Mouse (Mus musculus) liver, adult 2 months (tissue): Measurements from ENCODE around the gene Col25a1. TPM values are rescaled to one million over a fixed set of nuclear protein-coding genes. Genes with fewer than 3 reads are reported as not detected.

ENCODE experiments used
- DNase-seq: peaks from one replicate; pipeline ENCODE4 v3.0.0-alpha.2; 2011; ENCODE audit warnings: low read depth, low spot score; ENCODE audit errors: extremely low read depth
- H3K27ac ChIP-seq: fragments of 200-500 bp; replicated peaks from 2 replicates; pipeline ENCODE4 v1.5.1; 2012; ENCODE audit warnings: low read depth, mild to moderate bottlenecking, control low read depth, inconsistent platforms, low read length; ENCODE audit not compliant: insufficient read depth
- H3K27me3 ChIP-seq: fragments of 200-500 bp; 2 replicates; pipeline ENCODE4 v1.6.1; 2012; ENCODE audit warnings: mild to moderate bottlenecking, moderate library complexity, low read length, inconsistent platforms; ENCODE audit not compliant: control insufficient read depth, insufficient read depth
- H3K36me3 ChIP-seq: fragments of 200-500 bp; 2 replicates; pipeline ENCODE4 v1.6.1; 2012; ENCODE audit warnings: low read length, inconsistent platforms; ENCODE audit not compliant: control insufficient read depth, insufficient read depth
- H3K4me1 ChIP-seq: fragments of 200-500 bp; 2 replicates; pipeline ENCODE4 v1.6.1; 2011; ENCODE audit warnings: low read length; ENCODE audit not compliant: control insufficient read depth, insufficient read depth
- H3K4me3 ChIP-seq: fragments of 200-500 bp; 2 replicates; pipeline ENCODE4 v1.5.1; 2011; ENCODE audit warnings: low read depth, mild to moderate bottlenecking, control low read depth, low read length, moderate library complexity; ENCODE audit not compliant: insufficient read depth
- H3K79me2 ChIP-seq: fragments of 200-500 bp; 2 replicates; pipeline ENCODE4 v1.6.1; 2012; ENCODE audit warnings: inconsistent platforms, mild to moderate bottlenecking, low read length, moderate library complexity; ENCODE audit not compliant: control insufficient read depth, insufficient read depth
- H3K9ac ChIP-seq: fragments of 200-500 bp; 2 replicates; pipeline ENCODE4 v1.6.1; 2012; ENCODE audit warnings: low read depth, mild to moderate bottlenecking, control low read depth, inconsistent platforms, low read length
- CTCF ChIP-seq: fragments of 200-500 bp; IDR thresholded peaks from 2 replicates; pipeline ENCODE4 v1.5.1; 2011; ENCODE audit warnings: low read depth, low read length, control low read depth
- POLR2A ChIP-seq: fragments of 200-500 bp; IDR thresholded peaks from 2 replicates; pipeline ENCODE4 v1.6.1; 2011; ENCODE audit warnings: low read length, control low read depth; ENCODE audit not compliant: insufficient read depth; ENCODE audit errors: extremely low read depth
- WGBS: fragments of 180-500 bp; shearing (Covaris S2); methylation state at CpG from one replicate; pipeline ENCODE4 v1.1.7; 2018; 5-methylcytosine and 5-hydroxymethylcytosine counted together
- polyA plus RNA-seq: library from polyadenylated mRNA; depleted of rRNA; stranded (reverse); fragments of >200 nt; gene quantifications from 2 replicates; pipeline ENCODE4 v1.2.3, GENCODE M21; 2012
- total RNA-seq: library from RNA; depleted of rRNA; stranded (reverse); fragments of >200 nt; gene quantifications from 2 replicates; pipeline ENCODE4 v1.2.3, GENCODE M21; 2014

Col25a1 gene
- total and polyA plus RNA-seq, 2 experiments, result 0.05 to 0.09 TPM

DNA sequence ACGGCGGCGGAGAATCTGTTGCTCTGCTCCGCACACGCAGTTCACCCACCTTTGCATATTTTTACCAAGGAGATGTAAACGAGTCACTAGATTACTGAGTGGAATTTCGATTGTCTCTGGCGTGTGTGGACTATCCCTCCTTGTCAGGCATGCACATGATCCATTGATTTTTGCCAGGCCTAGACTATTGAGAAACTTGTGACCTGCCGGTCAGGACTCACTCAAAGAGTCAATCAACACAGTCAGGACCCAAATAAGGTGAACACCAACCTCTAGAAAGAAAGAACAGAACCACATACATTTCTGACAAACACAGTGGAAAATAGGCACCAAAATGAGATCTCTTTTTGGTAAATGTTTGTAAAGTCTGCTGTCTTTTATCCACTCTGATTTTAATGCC lies 483.1 kb downstream of the Col25a1 start:
- peak overlapping the region; percentile 14; the same call in 1 of the 2 replicates for H3K9ac ChIP-seq
- no peaks in the 10 kb centered on the region for H3K27me3 ChIP-seq
- WGBS, result 21% methylated on average over 9 of the region's 9 CpGs
- H3K79me2 ChIP-seq, result no peaks in the 10 kb centered on the region
- peak overlapping the region; percentile 29; the same call in 1 of the 2 replicates for H3K4me3 ChIP-seq
- peak; percentile 95 for DNase-seq
- peak overlapping the region; percentile 48 for H3K27ac ChIP-seq
- peaks cover 13% of the 10 kb centered on the region; the same call in 1 of the 2 replicates for H3K4me1 ChIP-seq
- H3K36me3 ChIP-seq, result no peaks in the 10 kb centered on the region
- TF ChIP-seq CTCF (no peak), POLR2A (no peak)

DNA sequence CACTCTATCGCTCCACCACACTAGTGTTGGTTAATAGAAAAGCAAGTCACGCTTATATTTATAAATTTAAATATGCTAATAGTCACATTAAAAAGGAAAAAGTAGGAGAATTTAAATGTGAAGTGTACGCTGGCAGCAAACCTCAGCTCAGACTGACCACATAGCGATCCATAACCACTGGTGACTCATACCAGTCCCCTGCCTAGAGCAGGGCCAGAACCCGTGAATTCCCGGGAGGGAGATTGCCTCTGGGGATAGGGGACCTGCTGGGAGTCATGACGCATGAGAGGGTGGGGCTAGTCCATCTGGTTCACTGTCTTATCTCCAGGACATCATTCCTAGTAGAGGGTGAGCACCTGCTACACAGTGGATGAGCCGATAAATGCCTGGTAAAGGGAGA lies 484.3 kb downstream of the Col25a1 start:
- no peak for DNase-seq
- Histone ChIP-seq H3K27me3 (no peaks in the 10 kb centered on the region), H3K79me2 (no peaks in the 10 kb centered on the region), H3K4me3 (no peak overlapping the region), H3K9ac (no peak overlapping the region), H3K4me1 (peaks cover 13% of the 10 kb centered on the region; the same call in 1 of the 2 replicates), H3K27ac (no peak overlapping the region), H3K36me3 (peaks cover 5% of the 10 kb centered on the region; the same call in 1 of the 2 replicates)
- TF ChIP-seq POLR2A (no peak), CTCF (no peak)
- WGBS, result 81% methylated on average over 8 of the region's 8 CpGs

DNA sequence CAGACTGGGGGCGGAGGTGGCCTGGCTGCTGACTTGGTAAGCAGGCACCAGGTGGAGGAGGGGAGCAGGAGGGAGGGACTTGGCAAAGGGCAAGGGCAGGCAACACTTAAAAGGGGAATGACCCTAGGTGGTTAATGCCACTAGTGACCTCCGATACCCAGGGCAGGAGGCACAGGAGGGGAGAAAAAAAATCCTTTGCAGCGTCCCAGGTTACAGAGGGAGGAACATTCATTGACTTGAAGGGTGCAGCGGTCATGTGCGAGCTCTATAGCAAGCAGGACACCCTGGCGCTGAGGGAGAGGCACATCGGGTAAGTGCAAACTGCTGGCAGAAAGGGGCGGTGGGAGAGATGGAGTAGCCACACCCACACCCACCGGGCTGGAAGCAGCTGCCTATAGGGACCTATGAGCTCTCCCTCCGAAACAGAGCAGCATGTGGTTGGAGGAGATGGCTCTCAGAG lies 486.2 kb downstream of the Col25a1 start, which contains the start of gene Etnppl:
Etnppl (plus strand) TSS at position 10 of the 460 bp plus-strand sequence.
- H3K79me2 ChIP-seq, result no peaks in the 10 kb centered on the region
- peak; percentile 13; the same call in 1 of the 2 replicates for TF ChIP-seq CTCF
- TF ChIP-seq POLR2A, result 0 out of 2 replicates have a peak, but pooled peaks have one; percentile 14
- DNase-seq, result peak; percentile 96
- 2% methylated on average over 10 of the region's 10 CpGs for WGBS
- H3K36me3 ChIP-seq, result peaks cover 19% of the 10 kb centered on the region; the same call in 1 of the 2 replicates
- H3K27me3 ChIP-seq, result no peaks in the 10 kb centered on the region
- peak within 1 kb of the TSS; percentile 82 for H3K27ac ChIP-seq
- peak within 1 kb of the TSS; percentile 61 for H3K9ac ChIP-seq
- peaks cover 11% of the 10 kb centered on the region; the same call in 1 of the 2 replicates for H3K4me1 ChIP-seq
- peak within 1 kb of the TSS; percentile 61 for H3K4me3 ChIP-seq

DNA sequence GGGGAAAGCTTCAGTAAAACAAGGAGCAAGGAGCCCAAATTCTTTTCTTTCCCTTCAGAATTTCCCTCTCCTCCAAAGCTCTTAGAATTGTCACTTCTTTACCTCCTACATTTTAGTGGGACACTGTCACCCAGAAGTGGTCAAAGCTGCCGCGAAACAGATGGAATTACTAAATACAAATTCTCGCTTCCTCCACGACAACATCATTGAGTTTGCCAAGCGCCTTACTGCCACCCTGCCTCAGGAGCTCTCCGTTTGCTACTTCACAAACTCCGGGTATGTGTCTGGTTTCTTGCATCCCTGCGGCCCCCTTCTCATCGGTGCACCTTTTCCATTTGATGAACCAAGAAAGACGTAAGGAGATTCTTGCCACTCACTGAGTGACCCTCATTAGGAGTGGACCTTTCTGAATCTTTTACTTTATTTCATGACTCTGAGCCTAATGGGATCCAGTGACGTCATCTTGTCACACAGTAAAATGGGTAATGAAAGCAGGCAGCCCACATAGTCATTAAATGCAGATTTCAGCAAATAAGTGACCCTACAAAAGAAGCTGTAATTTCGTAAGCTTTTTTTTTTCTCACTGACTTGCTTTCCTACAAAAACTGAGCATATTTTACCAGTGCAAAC lies 489.3 kb downstream of the Col25a1 start:
- Histone ChIP-seq H3K27ac (no peak overlapping the region), H3K4me3 (no peak overlapping the region), H3K4me1 (peaks cover 4% of the 10 kb centered on the region; the same call in 1 of the 2 replicates), H3K9ac (no peak overlapping the region), H3K79me2 (no peaks in the 10 kb centered on the region), H3K27me3 (no peaks in the 10 kb centered on the region), H3K36me3 (peaks cover 38% of the 10 kb centered on the region)
- DNase-seq, result no peak
- WGBS, result 81% methylated on average over 12 of the region's 12 CpGs
- TF ChIP-seq CTCF (no peak), POLR2A (no peak)

DNA sequence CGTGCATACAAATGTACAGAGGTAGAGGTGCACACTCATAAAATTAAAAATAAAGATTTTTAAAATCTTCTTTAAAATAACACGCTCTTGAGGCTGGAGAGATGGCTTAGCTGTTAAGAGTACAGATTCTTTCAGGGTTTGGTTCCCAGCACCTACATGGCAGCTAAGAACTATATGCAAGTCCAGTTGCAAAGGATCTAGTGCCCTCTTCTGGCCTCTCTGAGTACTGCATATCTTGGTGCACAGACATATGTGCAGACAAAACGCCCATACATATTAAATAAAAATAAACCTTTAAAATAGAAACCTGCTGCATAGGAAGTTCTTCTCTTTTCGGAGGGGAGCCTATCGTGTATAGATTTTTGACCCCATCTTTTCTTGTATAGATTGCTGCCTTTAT lies 497.1 kb downstream of the Col25a1 start:
- TF ChIP-seq CTCF (no peak; the same call in 1 of the 2 replicates), POLR2A (no peak)
- Histone ChIP-seq H3K36me3 (peaks cover 69% of the 10 kb centered on the region), H3K9ac (no peak overlapping the region), H3K27ac (no peak overlapping the region), H3K79me2 (no peaks in the 10 kb centered on the region), H3K4me1 (peaks cover 2% of the 10 kb centered on the region; the same call in 1 of the 2 replicates), H3K4me3 (no peak overlapping the region), H3K27me3 (no peaks in the 10 kb centered on the region)
- WGBS, result 94% methylated on average over 5 of the region's 5 CpGs
- DNase-seq, result no peak

DNA sequence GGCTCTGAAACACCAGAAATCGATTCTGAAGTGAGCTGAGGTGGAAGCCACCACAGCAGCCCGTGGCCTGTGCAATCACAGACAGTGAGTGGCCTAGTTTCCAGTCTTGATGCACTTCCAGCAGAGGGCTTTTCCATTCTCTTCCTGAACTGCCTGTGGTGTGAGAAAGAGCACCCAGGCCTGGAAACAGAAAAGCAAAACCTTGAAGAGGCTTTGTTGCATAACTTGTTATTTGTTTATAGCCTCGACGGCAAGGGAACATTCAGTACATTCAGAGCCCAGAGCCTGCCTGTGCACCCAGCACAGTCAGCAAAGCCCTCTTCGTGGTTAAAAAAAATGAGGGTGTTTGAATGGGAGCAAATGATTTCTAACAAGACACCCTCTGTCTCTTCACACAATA lies 502.6 kb downstream of the Col25a1 start:
- WGBS, result 10% methylated on average over 5 of the region's 5 CpGs

More for the DNA sequence above, 502.6 kb downstream of the Col25a1 start:
- H3K27ac ChIP-seq, result peak overlapping the region; percentile 72
- peaks cover 29% of the 10 kb centered on the region for H3K36me3 ChIP-seq
- peaks cover 6% of the 10 kb centered on the region; the same call in 1 of the 2 replicates for H3K4me1 ChIP-seq
- peak; percentile 91 for DNase-seq
- TF ChIP-seq POLR2A, result no peak
- peak; percentile 33; the same call in 1 of the 2 replicates for TF ChIP-seq CTCF
- H3K9ac ChIP-seq, result no peak overlapping the region
- no peaks in the 10 kb centered on the region for H3K27me3 ChIP-seq
- H3K79me2 ChIP-seq, result no peaks in the 10 kb centered on the region
- H3K4me3 ChIP-seq, result no peak overlapping the region
